Mouse (Mus musculus) small intestine, adult 2 months (tissue): ENCODE results near the gene Ctf2.

ENCODE experiments used
- CTCF ChIP-seq: fragments of 200-500 bp; IDR thresholded peaks from 2 replicates; pipeline ENCODE4 v1.5.1; 2012; ENCODE audit warnings: low read depth, mild to moderate bottlenecking, control low read depth, inconsistent platforms, low read length, moderate library complexity, mixed read lengths; ENCODE audit not compliant: insufficient replicate concordance, insufficient read length; ENCODE audit errors: extremely low read depth
- POLR2A ChIP-seq: fragments of 200-500 bp; IDR thresholded peaks from 2 replicates; pipeline ENCODE4 v1.6.1; 2012; ENCODE audit warnings: low read depth, mild to moderate bottlenecking, control low read depth, inconsistent platforms, low read length, moderate library complexity

DNA sequence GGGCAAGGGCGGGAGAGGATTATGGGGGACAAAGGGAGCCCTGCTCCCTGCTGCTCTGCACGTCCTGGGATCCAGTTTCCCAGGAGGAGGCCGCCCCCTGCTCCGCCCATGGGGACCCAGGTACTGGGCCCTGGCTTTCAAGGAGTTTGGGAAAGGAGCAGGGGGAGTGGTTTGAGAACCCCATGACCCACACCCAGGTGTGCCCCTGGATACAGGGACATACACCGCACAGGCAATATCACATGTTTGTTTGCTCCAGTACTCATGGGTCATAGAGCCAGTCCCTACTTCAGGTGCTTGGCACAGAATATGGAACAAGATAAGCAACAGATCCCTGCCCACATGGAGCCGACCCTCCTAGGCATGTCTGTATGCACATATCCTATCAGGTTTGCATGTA, 6.0 kb downstream of the Ctf2 start:
- TF ChIP-seq CTCF (no peak), POLR2A (no peak)
